Mouse (Mus musculus) erythroblast, embryonic 14.5 days (primary cell): Measurements from ENCODE around the gene Pard3.

Experiments
- GATA1 ChIP-seq: IDR thresholded peaks from 2 replicates; pipeline ENCODE4 v1.6.1; 2012; ENCODE audit warnings: low read length, inconsistent platforms, mixed read lengths
- TAL1 ChIP-seq: IDR thresholded peaks from 3 replicates; pipeline ENCODE4 v1.6.1; 2012; ENCODE audit warnings: low read length, inconsistent platforms, mixed read lengths

GRCm38 (mm10) chr8:127181246-127181645 is 117.6 kb downstream of the Pard3 start:
- TF ChIP-seq GATA1, result no peak
- no peak for TF ChIP-seq TAL1
